Mouse (Mus musculus) CH12.LX (cell line): ENCODE data around the gene Ccdc63.

Source experiments
- CTCF ChIP-seq, 2 experiments: IDR thresholded peaks in 1 of 2; conservative IDR thresholded peaks in 1 of 2; 2 replicates each; pipeline ENCODE4 v1.5.1; 2011 to 2012; ENCODE audit warnings: low read depth in 2 of 2, low read length in 2 of 2, improper control_type of control experiment in 1 of 2, inconsistent platforms in 1 of 2, mild to moderate bottlenecking in 1 of 2, moderate library complexity in 1 of 2
- KAT2A ChIP-seq: IDR thresholded peaks from 2 replicates; pipeline ENCODE4 v1.6.1; 2012; ENCODE audit warnings: low read length, improper control_type of control experiment, inconsistent platforms; ENCODE audit not compliant: insufficient replicate concordance
- MAX ChIP-seq: IDR thresholded peaks from 2 replicates; pipeline ENCODE4 v1.6.1; 2011; ENCODE audit warnings: low read length, improper control_type of control experiment
- MEF2A ChIP-seq: IDR thresholded peaks from 2 replicates; pipeline ENCODE4 v1.6.1; 2014; ENCODE audit warnings: low read depth, mild to moderate bottlenecking, inconsistent platforms, low read length, improper control_type of control experiment, borderline replicate concordance
- POLR2A ChIP-seq: IDR thresholded peaks from 2 replicates; pipeline ENCODE4 v1.6.1; 2011; ENCODE audit warnings: low read depth, mild to moderate bottlenecking, improper control_type of control experiment, low read length
- SMC3 ChIP-seq: IDR thresholded peaks from 2 replicates; pipeline ENCODE4 v1.6.1; 2011; ENCODE audit warnings: low read depth, low read length, improper control_type of control experiment
- USF1 ChIP-seq: IDR thresholded peaks from 2 replicates; pipeline ENCODE4 v1.6.1; 2014; ENCODE audit warnings: low read depth, mild to moderate bottlenecking, inconsistent platforms, low read length, improper control_type of control experiment
- USF2 ChIP-seq: conservative IDR thresholded peaks from 2 replicates; pipeline ENCODE4 v1.6.1; 2011; ENCODE audit warnings: low read depth, low read length, improper control_type of control experiment
- ZNF384 ChIP-seq: IDR thresholded peaks from 2 replicates; pipeline ENCODE4 v1.6.1; 2012; ENCODE audit warnings: low read depth, low read length, improper control_type of control experiment, inconsistent platforms

- TF ChIP-seq ZNF384 (no peak), CTCF (conservative IDR thresholded peaks at IDR 0.05 in 1 of 2, IDR thresholded peaks at IDR 0.05 in 1 of 2; ENCODE audit: low read depth in 2 of 2, low read length in 2 of 2) (no peak), SMC3 (no peak), MAX (no peak), POLR2A (no peak), USF2 (no peak), MEF2A (no peak), USF1 (no peak), KAT2A (no peak)
Measured at GRCm38 (mm10) chr5:122111933-122112248, 28.7 kb downstream of the Ccdc63 start.
